Mouse (Mus musculus): ENCODE data around the gene Syf2. TPM values are rescaled to one million over a fixed set of nuclear protein-coding genes. Genes with fewer than 3 reads are reported as not detected.

The Syf2 gene
- polyA plus RNA-seq, 1 experiment, result 97.3 TPM

DNA sequence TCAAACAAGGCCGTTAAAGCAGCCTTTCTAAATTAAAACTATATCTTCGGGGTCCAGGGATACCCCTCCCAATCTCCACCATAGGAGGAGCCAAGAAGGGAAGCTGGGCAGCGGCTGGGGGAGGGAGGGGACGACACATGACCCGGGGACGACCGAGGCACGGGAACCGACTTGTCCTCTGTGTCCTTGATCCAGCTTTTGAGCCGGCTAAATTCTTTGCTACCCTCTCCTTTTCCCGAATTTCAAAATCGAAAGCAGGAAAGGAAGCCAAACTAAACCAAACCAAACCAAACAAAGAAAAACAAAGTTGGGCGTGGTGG is 7.8 kb upstream of the Syf2 start:
- H3K27ac ChIP-seq (ENCODE audit: insufficient read depth, low read depth, low read length), result peak overlapping the region; percentile 99
- H3K4me1 ChIP-seq (ENCODE audit: control insufficient read depth, insufficient read depth, low read length), result peaks cover 39% of the 10 kb centered on the region
- peak overlapping the region; percentile 71 for H3K4me3 ChIP-seq (ENCODE audit: insufficient read depth, low read length)
- TF ChIP-seq POLR2A (IDR thresholded peaks at IDR 0.05; ENCODE audit: borderline replicate concordance, low read depth, low read length) (no peak), CTCF (IDR thresholded peaks at IDR 0.05; ENCODE audit: low read depth, low read length) (no peak)

DNA sequence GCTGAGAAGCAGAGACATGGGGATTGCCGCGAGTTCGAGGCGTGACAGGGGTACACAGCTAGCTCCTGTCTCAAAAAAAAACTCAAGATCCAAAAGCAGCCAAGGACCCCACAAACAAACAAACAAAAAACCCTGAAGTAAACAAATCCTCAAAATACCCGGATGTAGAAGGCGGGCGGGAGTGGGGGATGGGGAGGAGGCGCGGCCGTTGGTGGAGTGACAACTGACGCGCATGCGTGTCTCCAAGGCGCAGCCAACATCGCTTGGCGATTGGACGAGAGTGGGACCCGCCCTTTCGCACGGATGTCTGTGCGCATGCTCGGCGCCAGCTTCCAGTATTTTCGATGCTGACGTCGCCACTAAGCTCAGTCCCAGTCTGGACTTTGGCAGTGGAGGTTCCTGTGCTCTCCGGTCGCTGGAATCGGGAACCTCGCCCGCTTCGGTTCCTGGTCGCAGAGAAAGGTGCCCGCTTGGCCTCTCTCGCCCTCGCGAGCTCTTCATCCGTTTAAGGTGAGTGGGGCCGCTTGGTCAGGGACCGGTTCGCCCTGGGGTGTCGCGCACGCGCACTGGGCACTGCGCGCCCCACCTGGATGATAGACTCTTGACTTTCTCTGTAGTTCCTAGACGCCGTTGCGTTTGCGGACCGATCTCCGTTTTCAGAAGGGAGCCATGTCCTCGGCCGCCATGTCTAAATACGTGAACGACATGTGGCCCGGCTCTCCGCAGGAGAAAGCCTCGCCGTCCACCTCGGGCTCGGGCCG is 7.3 kb upstream of the Syf2 start, which contains the start of gene Rsrp1:
Gene Rsrp1, plus strand, starts transcription at position 335 of the 761 bp plus-strand sequence.
- peak within 1 kb of the TSS; percentile 95 for H3K4me3 ChIP-seq (ENCODE audit: insufficient read depth, low read length)
- H3K27ac ChIP-seq (ENCODE audit: insufficient read depth, low read depth, low read length), result peak within 1 kb of the TSS; percentile 99
- TF ChIP-seq POLR2A (IDR thresholded peaks at IDR 0.05; ENCODE audit: borderline replicate concordance, low read depth, low read length) (peak; percentile 98), CTCF (IDR thresholded peaks at IDR 0.05; ENCODE audit: low read depth, low read length) (no peak)
- peaks cover 34% of the 10 kb centered on the region for H3K4me1 ChIP-seq (ENCODE audit: control insufficient read depth, insufficient read depth, low read length)

- peak overlapping the region; percentile 96 for H3K27ac ChIP-seq (ENCODE audit: insufficient read depth, low read depth, low read length)
- no peak for TF ChIP-seq POLR2A (IDR thresholded peaks at IDR 0.05; ENCODE audit: borderline replicate concordance, low read depth, low read length)
- no peak for TF ChIP-seq CTCF (IDR thresholded peaks at IDR 0.05; ENCODE audit: low read depth, low read length)
- peak overlapping the region; percentile 95 for H3K4me3 ChIP-seq (ENCODE audit: insufficient read depth, low read length)
- peaks cover 29% of the 10 kb centered on the region for H3K4me1 ChIP-seq (ENCODE audit: control insufficient read depth, insufficient read depth, low read length)
Measured at GRCm38 (mm10) chr4:134924019-134924741, 6.5 kb upstream of the Syf2 start.

- H3K27ac ChIP-seq (ENCODE audit: insufficient read depth, low read depth, low read length), result peak overlapping the region; percentile 32
- peak overlapping the region; percentile 73 for H3K4me3 ChIP-seq (ENCODE audit: insufficient read depth, low read length)
- TF ChIP-seq POLR2A (IDR thresholded peaks at IDR 0.05; ENCODE audit: borderline replicate concordance, low read depth, low read length) (no peak), CTCF (IDR thresholded peaks at IDR 0.05; ENCODE audit: low read depth, low read length) (no peak)
- H3K4me1 ChIP-seq (ENCODE audit: control insufficient read depth, insufficient read depth, low read length), result peaks cover 26% of the 10 kb centered on the region
Measured at GRCm38 (mm10) chr4:134925206-134925605, 5.5 kb upstream of the Syf2 start.

GRCm38 (mm10) chr4:134927815-134928463 is 2.8 kb upstream of the Syf2 start:
- Histone ChIP-seq H3K4me3 (ENCODE audit: insufficient read depth, low read length) (no peak overlapping the region), H3K4me1 (ENCODE audit: control insufficient read depth, insufficient read depth, low read length) (peaks cover 6% of the 10 kb centered on the region), H3K27ac (ENCODE audit: insufficient read depth, low read depth, low read length) (peak overlapping the region; percentile 7; the same call in 1 of the 2 replicates)
- TF ChIP-seq POLR2A (IDR thresholded peaks at IDR 0.05; ENCODE audit: borderline replicate concordance, low read depth, low read length), result no peak
- no peak for TF ChIP-seq CTCF (IDR thresholded peaks at IDR 0.05; ENCODE audit: low read depth, low read length)

DNA sequence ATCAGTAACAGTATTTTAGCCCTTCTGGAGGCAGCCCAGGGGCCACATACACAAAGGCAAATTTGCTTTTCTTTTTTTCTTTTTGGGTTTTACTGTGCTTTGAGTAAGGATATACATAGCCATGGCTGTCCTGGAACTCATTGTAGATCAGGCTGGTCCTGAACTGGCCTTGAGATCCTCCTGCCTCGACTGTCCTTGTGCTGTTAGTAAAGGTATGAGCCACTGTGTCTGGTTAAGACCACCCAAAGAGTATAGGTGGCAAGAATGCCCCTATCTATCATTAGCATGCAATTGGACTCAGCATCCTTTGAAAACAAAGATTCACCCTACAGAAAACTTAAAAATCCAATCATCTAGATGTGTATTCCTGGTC is 2.2 kb upstream of the Syf2 start:
- Histone ChIP-seq H3K4me3 (ENCODE audit: insufficient read depth, low read length) (no peak overlapping the region), H3K27ac (ENCODE audit: insufficient read depth, low read depth, low read length) (no peak overlapping the region; the same call in 1 of the 2 replicates), H3K4me1 (ENCODE audit: control insufficient read depth, insufficient read depth, low read length) (peaks cover 6% of the 10 kb centered on the region)
- TF ChIP-seq POLR2A (IDR thresholded peaks at IDR 0.05; ENCODE audit: borderline replicate concordance, low read depth, low read length) (no peak), CTCF (IDR thresholded peaks at IDR 0.05; ENCODE audit: low read depth, low read length) (no peak)

DNA sequence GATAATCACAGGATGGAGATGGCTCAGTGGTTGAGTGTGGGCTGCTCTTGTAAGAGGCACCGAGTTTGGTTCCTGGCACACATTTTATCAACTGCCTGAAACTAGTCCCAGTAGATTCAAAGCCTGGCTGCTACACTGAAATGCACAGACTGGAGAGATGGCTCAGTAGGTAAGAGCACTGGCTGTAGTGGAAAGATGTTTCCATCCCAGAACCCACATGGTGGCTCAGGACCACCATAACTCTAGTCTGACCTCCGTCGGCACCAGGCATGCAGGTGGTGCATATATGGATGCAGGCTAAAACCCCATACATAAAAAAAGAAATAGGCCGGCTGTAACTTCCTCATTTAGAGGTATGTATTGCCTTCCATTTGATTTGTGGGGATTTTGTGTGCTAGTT is 1.2 kb upstream of the Syf2 start:
- no peak overlapping the region; the same call in 1 of the 2 replicates for H3K4me3 ChIP-seq (ENCODE audit: insufficient read depth, low read length)
- TF ChIP-seq CTCF (IDR thresholded peaks at IDR 0.05; ENCODE audit: low read depth, low read length) (no peak), POLR2A (IDR thresholded peaks at IDR 0.05; ENCODE audit: borderline replicate concordance, low read depth, low read length) (no peak)
- peaks cover 6% of the 10 kb centered on the region for H3K4me1 ChIP-seq (ENCODE audit: control insufficient read depth, insufficient read depth, low read length)

GRCm38 (mm10) chr4:134930190-134930589 is 508 bp upstream of the Syf2 start:
- TF ChIP-seq CTCF (IDR thresholded peaks at IDR 0.05; ENCODE audit: low read depth, low read length) (no peak), POLR2A (IDR thresholded peaks at IDR 0.05; ENCODE audit: borderline replicate concordance, low read depth, low read length) (no peak)
- Histone ChIP-seq H3K4me3 (ENCODE audit: insufficient read depth, low read length) (peak overlapping the region; percentile 47), H3K27ac (ENCODE audit: insufficient read depth, low read depth, low read length) (peak overlapping the region; percentile 71), H3K4me1 (ENCODE audit: control insufficient read depth, insufficient read depth, low read length) (peaks cover 6% of the 10 kb centered on the region)

More for the DNA sequence above, 1.2 kb upstream of the Syf2 start:
- no peak overlapping the region; the same call in 1 of the 2 replicates for H3K27ac ChIP-seq (ENCODE audit: insufficient read depth, low read depth, low read length)

GRCm38 (mm10) chr4:134937240-134938176 is 6.8 kb downstream of the Syf2 start:
- TF ChIP-seq POLR2A (IDR thresholded peaks at IDR 0.05; ENCODE audit: borderline replicate concordance, low read depth, low read length), result no peak
- no peak for TF ChIP-seq CTCF (IDR thresholded peaks at IDR 0.05; ENCODE audit: low read depth, low read length)
- Histone ChIP-seq H3K4me3 (ENCODE audit: insufficient read depth, low read length) (0 out of 2 replicates have a peak overlapping the region, but pooled peaks have one; percentile 2), H3K27ac (ENCODE audit: insufficient read depth, low read depth, low read length) (peak overlapping the region; percentile 65), H3K4me1 (ENCODE audit: control insufficient read depth, insufficient read depth, low read length) (peaks cover 22% of the 10 kb centered on the region)
